Mouse (Mus musculus): Measurements from ENCODE around the gene Tmem59l.
A peak's percentile ranks its signal among the peaks of the same experiment; 100 is the strongest.

The Tmem59l gene

GRCm38 (mm10) chr8:70507027-70507393, 19.9 kb upstream of the Tmem59l start:
- no peak for DNase-seq (ENCODE audit: low spot score in 2 of 2)

GRCm38 (mm10) chr8:70506328-70507026, 19.3 kb upstream of the Tmem59l start, which contains the start of gene Rex1bd:
Rex1bd (minus strand) TSS chr8:70506752.
- DNase-seq (ENCODE audit: low spot score in 2 of 2), result peak; percentile 94 to 95

GRCm38 (mm10) chr8:70505698-70506327, 18.7 kb upstream of the Tmem59l start:
- peak; percentile 55 for DNase-seq (ENCODE audit: low spot score in 2 of 2)

- peak; percentile 84 to 87 for DNase-seq (ENCODE audit: low spot score in 2 of 2)
These were observed 17.7 kb upstream of the Tmem59l start for GRCm38 (mm10) chr8:70504851-70505250.

- DNase-seq (ENCODE audit: low spot score in 2 of 2), result peak; percentile 78
These were observed 17.1 kb upstream of the Tmem59l start for GRCm38 (mm10) chr8:70504291-70504716.

- peak; percentile 59 to 69 for DNase-seq (ENCODE audit: low spot score in 2 of 2)
These were observed 16.0 kb upstream of the Tmem59l start for GRCm38 (mm10) chr8:70503062-70503750.

- DNase-seq (ENCODE audit: low spot score in 2 of 2), result no peak
These were observed 15.4 kb upstream of the Tmem59l start for GRCm38 (mm10) chr8:70502540-70502939.

- DNase-seq (ENCODE audit: low spot score in 2 of 2), result peak; percentile 58 to 59
These were observed 14.8 kb upstream of the Tmem59l start for GRCm38 (mm10) chr8:70501820-70502529.

- DNase-seq (ENCODE audit: low spot score in 2 of 2), result peak in 1 of 2 experiments; percentile 40
These were observed 13.5 kb upstream of the Tmem59l start for GRCm38 (mm10) chr8:70500386-70501301.

GRCm38 (mm10) chr8:70495771-70496062, 8.6 kb upstream of the Tmem59l start:
- DNase-seq (ENCODE audit: low spot score in 2 of 2), result no peak

GRCm38 (mm10) chr8:70495001-70495770, 8.0 kb upstream of the Tmem59l start:
- peak in 1 of 2 experiments; percentile 25 for DNase-seq (ENCODE audit: low spot score in 2 of 2)

GRCm38 (mm10) chr8:70494416-70494945, 7.3 kb upstream of the Tmem59l start:
- DNase-seq (ENCODE audit: low spot score in 2 of 2), result peak in 1 of 2 experiments; percentile 23

- DNase-seq (ENCODE audit: low spot score in 2 of 2), result peak in 1 of 2 experiments; percentile 30
These were observed 6.7 kb upstream of the Tmem59l start for GRCm38 (mm10) chr8:70493692-70494415.

- DNase-seq (ENCODE audit: low spot score in 2 of 2), result peak in 1 of 2 experiments; percentile 32
These were observed 5.8 kb upstream of the Tmem59l start, which contains the start of gene Crlf1 for GRCm38 (mm10) chr8:70492664-70493640. Crlf1 (plus strand) TSS chr8:70493158.

- no peak for DNase-seq (ENCODE audit: low spot score in 2 of 2)
These were observed 3.8 kb upstream of the Tmem59l start for GRCm38 (mm10) chr8:70490880-70491495.

- DNase-seq (ENCODE audit: low spot score in 2 of 2), result no peak
These were observed 3.1 kb upstream of the Tmem59l start for GRCm38 (mm10) chr8:70490061-70490879.

GRCm38 (mm10) chr8:70489576-70489975, 2.4 kb upstream of the Tmem59l start:
- no peak for DNase-seq (ENCODE audit: low spot score in 2 of 2)

Measured in right cerebral cortex, postnatal 10 days (tissue).